Mouse (Mus musculus) heart, embryonic 11.5 days (tissue): ENCODE data around the gene Gm21852. TPM values are rescaled to one million over a fixed set of nuclear protein-coding genes. Genes with fewer than 3 reads are reported as not detected.
"Not testable (repeated sequence)": the region's sequence is repeated elsewhere in the genome, so short reads cannot be mapped to it uniquely, and the experiment has no call there.

ENCODE experiments used
- ATAC-seq: fragments of 200-750 bp; cut with Nextera tagmentation; replicated peaks from 2 replicates; pipeline ENCODE4 v1.8.0; 2017; ENCODE audit warnings: moderate library complexity; ENCODE audit not compliant: insufficient number of reproducible peaks, low FRiP score, low TSS enrichment
- H3K27ac ChIP-seq: fragments of 300-500 bp; sonication (generic); 2 replicates; pipeline ENCODE4 v1.5.1; 2014; ENCODE audit warnings: mild to moderate bottlenecking, low read depth, low read length
- H3K27me3 ChIP-seq: fragments of 300-500 bp; sonication (generic); 2 replicates; pipeline ENCODE4 v1.6.1; 2014; ENCODE audit warnings: mild to moderate bottlenecking, low read length, mixed read lengths; ENCODE audit not compliant: control insufficient read depth, insufficient read depth
- H3K36me3 ChIP-seq: fragments of 300-500 bp; sonication (generic); 2 replicates; pipeline ENCODE4 v1.6.1; 2014; ENCODE audit warnings: mild to moderate bottlenecking, low read length, moderate library complexity, mixed read lengths; ENCODE audit not compliant: control insufficient read depth, insufficient read depth
- H3K4me1 ChIP-seq: fragments of 300-500 bp; sonication (generic); 2 replicates; pipeline ENCODE4 v1.6.1; 2014; ENCODE audit warnings: low read length; ENCODE audit not compliant: control insufficient read depth, insufficient read depth
- H3K4me2 ChIP-seq: fragments of 300-500 bp; sonication (generic); 2 replicates; pipeline ENCODE4 v1.6.1; 2014; ENCODE audit warnings: mild to moderate bottlenecking, moderate library complexity
- H3K4me3 ChIP-seq: fragments of 300-500 bp; sonication (generic); 2 replicates; pipeline ENCODE4 v1.5.1; 2014; ENCODE audit warnings: low read depth, low read length
- H3K9ac ChIP-seq: fragments of 300-500 bp; sonication (generic); 2 replicates; pipeline ENCODE4 v1.6.1; 2014; ENCODE audit warnings: mild to moderate bottlenecking, low read depth, low read length, moderate library complexity
- H3K9me3 ChIP-seq: fragments of 300-500 bp; sonication (generic); replicated peaks from 2 replicates; pipeline ENCODE4 v1.6.1; 2016; ENCODE audit warnings: low read length; ENCODE audit not compliant: control insufficient read depth
- WGBS: fragments of 180-500 bp; shearing (Covaris S2); extraction: QIAGEN DNeasy Blood & Tissue Kit; methylation state at CpG from one replicate; pipeline ENCODE4 v1.1.7; 2014; ENCODE audit not compliant: insufficient replicate concordance; 5-methylcytosine and 5-hydroxymethylcytosine counted together
- microRNA-seq: library from miRNA; unstranded; fragments of <30 nt; microRNA quantifications from one replicate; pipeline ENCODE4, GENCODE M21; 2016; ENCODE audit warnings: borderline number of aligned reads
- polyA plus RNA-seq: library from polyadenylated mRNA; unstranded; fragments of >200 nt; fragmentation: Nextera tagmentation; extraction: Ambion mirVana; gene quantifications from 2 replicates; pipeline ENCODE4 v1.2.1, GENCODE M21; 2014

Gm21852 gene
- not detected in 2 replicates for polyA plus RNA-seq

- no CpG with 5 or more reads among the region's 3 CpGs for WGBS
Measured at GRCm38 (mm10) chrY:40651896-40652295, at the start of gene Gm21852. Gm21852 (minus strand) TSS chrY:40651996.

More at GRCm38 (mm10) chrY:40651896-40652295, at the start of gene Gm21852:
- H3K4me1 ChIP-seq, H3K27me3 ChIP-seq, H3K36me3 ChIP-seq, ATAC-seq, H3K9ac ChIP-seq, H3K4me3 ChIP-seq, H3K27ac ChIP-seq, H3K9me3 ChIP-seq, H3K4me2 ChIP-seq: not testable (repeated sequence)

Small RNA genes within 50 kb of the gene (microRNA-seq; reads per million reads assigned to microRNA genes)
- gene Gm27466: not detected
- gene Gm28018: not detected

Other genes with a start within 250 kb of the Gm21852 start
- gene Gm21797, start 123.8 kb upstream of the Gm21852 start, polyA plus RNA-seq: not detected in 2 replicates
- gene Gm20795, start 152.9 kb upstream of the Gm21852 start, polyA plus RNA-seq: not detected in 2 replicates